Mouse (Mus musculus): ENCODE measurements around the gene Fam160a1. TPM values are rescaled to one million over a fixed set of nuclear protein-coding genes. Genes with fewer than 3 reads are reported as not detected.

Fam160a1 gene
- polyA plus RNA-seq, 1 experiment: 15.6 TPM

GRCm38 (mm10) chr3:85679960-85680359, 137.1 kb downstream of the Fam160a1 start:
- no peak for DNase-seq (ENCODE audit: low read depth)

GRCm38 (mm10) chr3:85679312-85679933, 137.7 kb downstream of the Fam160a1 start:
- DNase-seq (ENCODE audit: low read depth): no peak

GRCm38 (mm10) chr3:85677952-85678351, 139.1 kb downstream of the Fam160a1 start:
- no peak for DNase-seq (ENCODE audit: low read depth)

- DNase-seq (ENCODE audit: low read depth): no peak
Measured at GRCm38 (mm10) chr3:85677133-85677532, 140.0 kb downstream of the Fam160a1 start.

- no peak for DNase-seq (ENCODE audit: low read depth)
Measured at GRCm38 (mm10) chr3:85669844-85670243, 147.2 kb downstream of the Fam160a1 start.

GRCm38 (mm10) chr3:85667683-85668082, 149.4 kb downstream of the Fam160a1 start:
- no peak for DNase-seq (ENCODE audit: low read depth)

GRCm38 (mm10) chr3:85666736-85667135, 150.4 kb downstream of the Fam160a1 start:
- no peak for DNase-seq (ENCODE audit: low read depth)

GRCm38 (mm10) chr3:85666166-85666565, 150.9 kb downstream of the Fam160a1 start:
- no peak for DNase-seq (ENCODE audit: low read depth)

- no peak for DNase-seq (ENCODE audit: low read depth)
Measured at GRCm38 (mm10) chr3:85664591-85665171, 152.4 kb downstream of the Fam160a1 start.

- DNase-seq (ENCODE audit: low read depth): no peak
Measured at GRCm38 (mm10) chr3:85663826-85664225, 153.3 kb downstream of the Fam160a1 start.

GRCm38 (mm10) chr3:85661926-85662813, 154.9 kb downstream of the Fam160a1 start:
- no peak for DNase-seq (ENCODE audit: low read depth)

GRCm38 (mm10) chr3:85659681-85660080, 157.4 kb downstream of the Fam160a1 start:
- DNase-seq (ENCODE audit: low read depth): no peak

- DNase-seq (ENCODE audit: low read depth): no peak
Measured at GRCm38 (mm10) chr3:85655538-85655937, 161.6 kb downstream of the Fam160a1 start.

GRCm38 (mm10) chr3:85652727-85653665, 164.1 kb downstream of the Fam160a1 start:
- no peak for DNase-seq (ENCODE audit: low read depth)

GRCm38 (mm10) chr3:85649176-85649575, 167.9 kb downstream of the Fam160a1 start:
- DNase-seq (ENCODE audit: low read depth): no peak

GRCm38 (mm10) chr3:85645517-85646004, 171.5 kb downstream of the Fam160a1 start:
- DNase-seq (ENCODE audit: low read depth): no peak

GRCm38 (mm10) chr3:85644814-85645213, 172.3 kb downstream of the Fam160a1 start:
- DNase-seq (ENCODE audit: low read depth): peak; percentile 61

- DNase-seq (ENCODE audit: low read depth): no peak
Measured at GRCm38 (mm10) chr3:85641751-85642150, 175.3 kb downstream of the Fam160a1 start.

- no peak for DNase-seq (ENCODE audit: low read depth)
Measured at GRCm38 (mm10) chr3:85636716-85637447, 180.2 kb downstream of the Fam160a1 start.

- DNase-seq (ENCODE audit: low read depth): no peak
Measured at GRCm38 (mm10) chr3:85635591-85635990, 181.5 kb downstream of the Fam160a1 start.

GRCm38 (mm10) chr3:85635126-85635419, 182.0 kb downstream of the Fam160a1 start:
- peak; percentile 98 for DNase-seq (ENCODE audit: low read depth)

Measured in gonadal fat pad, adult 2 months (tissue).